Mouse (Mus musculus): ENCODE measurements around the gene Src. TPM values are rescaled to one million over a fixed set of nuclear protein-coding genes. Genes with fewer than 3 reads are reported as not detected.

Src gene
- polyA plus RNA-seq, 1 experiment from 2014 or later = 15.1 TPM

DNA sequence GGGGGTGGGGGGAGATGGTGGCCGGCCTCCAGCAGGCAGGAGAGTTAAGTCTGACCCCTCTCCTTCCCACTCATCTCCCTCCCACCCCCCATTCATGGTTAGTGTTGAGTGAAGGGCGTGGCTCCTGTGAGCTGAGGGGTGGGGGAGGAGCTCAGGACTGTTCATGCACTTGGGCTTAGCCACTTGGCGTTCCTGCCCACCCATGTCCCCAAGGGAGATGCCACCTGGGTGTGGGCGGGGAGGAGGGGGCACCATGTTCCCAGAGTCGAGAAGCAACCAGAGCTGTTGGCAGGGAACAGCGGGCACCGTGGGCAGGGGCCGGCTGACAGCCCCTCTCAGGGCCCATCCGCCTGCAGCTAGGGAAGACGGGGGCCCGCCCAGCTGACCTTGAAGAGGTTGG is 18.3 kb downstream of the Src start:
- Histone ChIP-seq H3K4me2 (ENCODE audit: low read depth) (no peak overlapping the region), H3K4me3 (ENCODE audit: low read depth, low read length) (no peak overlapping the region), H3K4me1 (ENCODE audit: control insufficient read depth, insufficient read depth, low read length) (peaks cover 14% of the 10 kb centered on the region), H3K36me3 (ENCODE audit: control insufficient read depth, insufficient read depth, low read length) (peaks cover 5% of the 10 kb centered on the region), H3K27me3 (ENCODE audit: control insufficient read depth, insufficient read depth, low read length) (no peaks in the 10 kb centered on the region), H3K9ac (ENCODE audit: low read length) (no peak overlapping the region), H3K27ac (ENCODE audit: low read depth, low read length) (no peak overlapping the region), H3K9me3 (ENCODE audit: control insufficient read depth, low read length) (no peaks in the 10 kb centered on the region)
- 88% methylated on average over 11 of the region's 11 CpGs for WGBS
- ATAC-seq (ENCODE audit: insufficient read depth, low FRiP score, low TSS enrichment) (no peak), DNase-seq (ENCODE audit: low spot score) (no peak)

DNA sequence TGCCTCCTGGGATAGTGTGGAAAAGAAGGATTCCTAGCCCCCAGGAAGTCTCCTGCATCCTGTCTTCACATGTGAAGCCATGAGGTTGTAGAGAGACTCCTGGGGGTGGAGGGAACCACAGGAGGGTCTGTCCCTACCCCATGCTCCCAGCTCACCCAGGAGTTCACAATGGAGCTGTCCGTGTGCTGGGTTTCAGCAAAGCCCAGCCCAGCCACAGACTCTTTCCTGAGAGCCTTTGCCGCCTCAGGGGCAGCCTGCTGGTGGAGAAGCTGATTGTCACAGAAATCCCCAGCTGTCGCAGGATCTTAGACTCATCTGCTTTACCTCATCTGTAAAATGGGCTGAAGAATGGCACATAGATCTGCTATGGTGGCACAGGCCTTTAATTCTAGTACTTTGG is 18.9 kb downstream of the Src start:
- no peak for ATAC-seq (ENCODE audit: insufficient read depth, low FRiP score, low TSS enrichment)
- no peak overlapping the region for H3K27ac ChIP-seq (ENCODE audit: low read depth, low read length)

DNA sequence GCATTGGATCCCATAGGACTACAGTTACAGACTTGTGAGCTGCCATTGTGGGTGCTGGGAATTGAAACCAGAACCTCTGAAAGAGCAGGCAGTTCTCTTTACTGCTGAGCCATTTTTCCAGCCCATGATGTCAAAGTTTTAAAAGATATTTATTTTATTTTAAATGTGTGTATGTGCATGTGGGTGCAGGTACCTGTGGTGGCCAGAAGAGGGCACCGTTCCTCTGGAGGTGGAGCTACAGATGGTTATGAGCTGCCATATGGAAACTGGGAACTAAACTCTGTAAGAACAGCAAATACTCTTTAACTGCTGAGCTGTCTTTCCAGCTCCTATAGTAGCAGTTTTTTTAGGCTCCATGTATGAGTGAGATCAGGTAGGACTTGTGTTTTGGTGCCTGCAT is 23.1 kb downstream of the Src start:
- 100% methylated on average over 1 of the region's 1 CpGs for WGBS
- no peaks in the 10 kb centered on the region for H3K9me3 ChIP-seq (ENCODE audit: control insufficient read depth, low read length)
- H3K9ac ChIP-seq (ENCODE audit: low read length) = no peak overlapping the region
- H3K27me3 ChIP-seq (ENCODE audit: control insufficient read depth, insufficient read depth, low read length) = no peaks in the 10 kb centered on the region
- H3K4me1 ChIP-seq (ENCODE audit: control insufficient read depth, insufficient read depth, low read length) = no peaks in the 10 kb centered on the region
- DNase-seq (ENCODE audit: low spot score) (no peak), ATAC-seq (ENCODE audit: insufficient read depth, low FRiP score, low TSS enrichment) (no peak)
- peaks cover 3% of the 10 kb centered on the region for H3K36me3 ChIP-seq (ENCODE audit: control insufficient read depth, insufficient read depth, low read length)
- no peak overlapping the region for H3K4me3 ChIP-seq (ENCODE audit: low read depth, low read length)
- no peak overlapping the region for H3K4me2 ChIP-seq (ENCODE audit: low read depth)
- no peak overlapping the region for H3K27ac ChIP-seq (ENCODE audit: low read depth, low read length)

More for the DNA sequence above, 18.9 kb downstream of the Src start:
- H3K27me3 ChIP-seq (ENCODE audit: control insufficient read depth, insufficient read depth, low read length) = no peaks in the 10 kb centered on the region
- no peak overlapping the region for H3K4me3 ChIP-seq (ENCODE audit: low read depth, low read length)
- no peaks in the 10 kb centered on the region for H3K9me3 ChIP-seq (ENCODE audit: control insufficient read depth, low read length)
- peaks cover 3% of the 10 kb centered on the region for H3K36me3 ChIP-seq (ENCODE audit: control insufficient read depth, insufficient read depth, low read length)
- 92% methylated on average over 3 of the region's 3 CpGs for WGBS
- H3K4me2 ChIP-seq (ENCODE audit: low read depth) = no peak overlapping the region
- peaks cover 8% of the 10 kb centered on the region for H3K4me1 ChIP-seq (ENCODE audit: control insufficient read depth, insufficient read depth, low read length)
- H3K9ac ChIP-seq (ENCODE audit: low read length) = no peak overlapping the region
- no peak for DNase-seq (ENCODE audit: low spot score)

DNA sequence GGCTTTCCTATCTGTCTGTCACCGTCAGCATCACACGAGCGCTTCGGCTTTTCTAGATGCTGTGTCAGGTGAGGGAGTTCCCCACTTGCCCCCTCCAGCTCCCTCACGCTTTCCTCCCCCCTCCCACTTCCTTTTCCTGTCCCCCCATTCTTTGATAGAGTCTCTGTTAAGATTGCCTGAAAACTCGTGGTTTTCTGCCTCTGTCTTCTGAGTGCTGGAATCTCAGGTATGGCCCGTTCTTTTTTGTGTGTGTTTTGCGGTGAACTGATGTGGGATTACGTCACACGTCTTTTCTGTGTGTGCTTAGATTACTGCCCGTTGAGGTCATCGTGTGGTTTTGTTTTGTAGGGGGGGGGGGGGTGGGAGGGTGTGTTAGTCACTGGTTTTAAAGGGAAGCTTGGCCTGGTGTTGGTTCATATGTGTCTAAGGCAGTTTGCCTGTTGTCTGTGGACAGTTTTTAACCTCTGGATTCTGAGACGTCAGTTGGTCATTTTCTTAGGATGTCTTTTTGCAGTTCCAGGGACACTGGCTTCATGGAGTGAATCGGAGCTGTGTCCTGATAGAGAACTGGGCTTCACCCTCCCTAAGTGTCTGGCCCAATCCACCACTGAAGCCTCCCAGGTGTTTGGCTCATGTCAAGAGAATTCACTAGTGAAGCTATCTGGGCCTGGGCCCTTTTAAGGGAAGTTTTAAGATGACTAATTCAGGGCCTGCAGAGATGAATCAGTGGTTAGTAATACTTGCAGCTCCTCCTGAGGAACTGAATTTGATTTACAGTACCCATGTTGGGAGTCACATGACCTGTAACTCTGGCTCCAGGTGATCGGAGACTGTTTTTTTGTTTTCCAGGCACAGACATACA is 29.3 kb downstream of the Src start:
- Histone ChIP-seq H3K4me2 (ENCODE audit: low read depth) (no peak overlapping the region), H3K27me3 (ENCODE audit: control insufficient read depth, insufficient read depth, low read length) (no peaks in the 10 kb centered on the region), H3K9me3 (ENCODE audit: control insufficient read depth, low read length) (no peaks in the 10 kb centered on the region), H3K9ac (ENCODE audit: low read length) (no peak overlapping the region), H3K27ac (ENCODE audit: low read depth, low read length) (no peak overlapping the region), H3K4me3 (ENCODE audit: low read depth, low read length) (no peak overlapping the region), H3K4me1 (ENCODE audit: control insufficient read depth, insufficient read depth, low read length) (no peaks in the 10 kb centered on the region), H3K36me3 (ENCODE audit: control insufficient read depth, insufficient read depth, low read length) (peaks cover 3% of the 10 kb centered on the region)
- DNase-seq (ENCODE audit: low spot score) (no peak), ATAC-seq (ENCODE audit: insufficient read depth, low FRiP score, low TSS enrichment) (no peak)
- WGBS = 90% methylated on average over 15 of the region's 15 CpGs

DNA sequence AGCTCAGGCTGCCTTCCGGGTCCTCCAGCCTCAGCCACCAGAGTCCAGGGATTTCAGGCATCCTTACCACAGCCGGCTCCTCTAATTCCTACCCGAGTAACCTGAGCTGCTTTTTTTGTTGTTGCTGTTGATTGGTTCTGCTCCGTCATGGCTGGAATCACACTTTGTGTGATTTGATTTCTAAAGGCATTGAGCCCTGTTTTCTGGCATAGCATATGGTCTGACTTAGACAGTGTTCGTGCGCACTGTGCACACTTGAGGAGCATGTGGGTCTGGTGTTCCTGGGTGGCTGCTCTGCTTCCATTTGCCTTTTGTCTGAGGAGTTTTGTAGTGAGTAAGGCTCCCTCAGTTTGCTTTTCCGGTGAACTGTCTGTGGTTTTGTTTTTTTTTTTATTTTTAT is 30.1 kb downstream of the Src start:
- Histone ChIP-seq H3K4me3 (ENCODE audit: low read depth, low read length) (no peak overlapping the region), H3K27ac (ENCODE audit: low read depth, low read length) (no peak overlapping the region), H3K27me3 (ENCODE audit: control insufficient read depth, insufficient read depth, low read length) (no peaks in the 10 kb centered on the region), H3K9ac (ENCODE audit: low read length) (no peak overlapping the region), H3K9me3 (ENCODE audit: control insufficient read depth, low read length) (no peaks in the 10 kb centered on the region), H3K36me3 (ENCODE audit: control insufficient read depth, insufficient read depth, low read length) (peaks cover 3% of the 10 kb centered on the region), H3K4me1 (ENCODE audit: control insufficient read depth, insufficient read depth, low read length) (no peaks in the 10 kb centered on the region), H3K4me2 (ENCODE audit: low read depth) (no peak overlapping the region)
- no peak for ATAC-seq (ENCODE audit: insufficient read depth, low FRiP score, low TSS enrichment)
- WGBS = 76% methylated on average over 7 of the region's 7 CpGs
- DNase-seq (ENCODE audit: low spot score) = no peak

DNA sequence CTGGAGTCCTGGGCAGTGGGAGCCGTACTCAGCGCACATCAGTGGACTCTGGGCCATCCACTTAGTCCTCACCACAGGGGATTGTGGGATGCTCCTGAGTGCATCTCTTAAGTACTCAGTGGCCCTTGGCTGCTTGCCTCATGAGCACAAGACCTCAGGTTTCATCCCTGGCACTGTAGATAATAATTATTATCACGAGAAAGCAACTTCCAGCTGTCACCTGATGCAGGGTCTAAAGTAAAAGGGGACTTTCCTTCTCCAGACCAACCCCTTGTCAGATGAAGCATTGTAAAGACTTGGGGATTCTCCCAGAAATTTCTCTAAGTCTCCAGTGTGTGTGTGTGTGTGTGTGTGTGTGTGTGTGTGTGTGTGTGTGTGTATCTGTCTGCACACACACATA is 32.7 kb downstream of the Src start:
- DNase-seq (ENCODE audit: low spot score) = no peak
- H3K9ac ChIP-seq (ENCODE audit: low read length) = no peak overlapping the region
- H3K4me3 ChIP-seq (ENCODE audit: low read depth, low read length) = no peak overlapping the region
- H3K27ac ChIP-seq (ENCODE audit: low read depth, low read length) = no peak overlapping the region
- peaks cover 3% of the 10 kb centered on the region for H3K36me3 ChIP-seq (ENCODE audit: control insufficient read depth, insufficient read depth, low read length)
- H3K27me3 ChIP-seq (ENCODE audit: control insufficient read depth, insufficient read depth, low read length) = no peaks in the 10 kb centered on the region
- H3K4me2 ChIP-seq (ENCODE audit: low read depth) = no peak overlapping the region
- no peaks in the 10 kb centered on the region for H3K4me1 ChIP-seq (ENCODE audit: control insufficient read depth, insufficient read depth, low read length)
- no peaks in the 10 kb centered on the region for H3K9me3 ChIP-seq (ENCODE audit: control insufficient read depth, low read length)
- ATAC-seq (ENCODE audit: insufficient read depth, low FRiP score, low TSS enrichment) = no peak
- WGBS = 95% methylated on average over 3 of the region's 3 CpGs

DNA sequence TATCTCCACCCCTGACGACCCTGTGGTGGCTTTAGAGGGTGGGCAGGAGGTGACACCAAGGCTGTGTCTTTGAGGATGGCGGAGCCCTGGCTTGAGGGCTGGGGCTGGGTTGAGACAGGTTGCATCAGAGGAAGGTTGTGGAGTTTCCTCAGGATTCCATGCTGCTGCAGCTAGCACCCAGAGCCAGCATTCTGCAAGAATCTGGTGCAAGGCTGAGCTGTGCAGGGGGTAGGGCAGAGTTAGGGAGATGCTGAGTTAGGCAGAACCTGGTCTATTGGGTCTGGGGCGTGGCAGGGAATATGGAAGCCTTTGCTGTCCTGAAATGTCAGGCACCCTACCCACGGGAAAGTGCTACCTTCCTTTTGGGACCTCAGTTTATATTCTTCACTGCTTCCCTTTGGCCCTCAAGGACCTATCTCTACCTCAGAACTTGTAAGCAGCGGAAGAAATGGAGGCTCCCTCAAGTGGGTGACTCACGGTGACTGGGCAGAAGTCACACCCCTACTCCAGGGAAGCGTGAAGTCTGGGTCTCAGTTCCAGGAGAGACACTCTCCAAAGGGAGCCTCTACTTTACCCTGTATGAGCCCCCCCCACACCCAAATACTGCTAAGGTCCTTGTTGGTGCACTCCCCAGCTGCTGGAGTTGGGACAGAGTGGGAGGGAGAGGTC is 33.3 kb downstream of the Src start:
- H3K9me3 ChIP-seq (ENCODE audit: control insufficient read depth, low read length) = no peaks in the 10 kb centered on the region
- no peak for ATAC-seq (ENCODE audit: insufficient read depth, low FRiP score, low TSS enrichment)
- no peak overlapping the region for H3K9ac ChIP-seq (ENCODE audit: low read length)
- no peaks in the 10 kb centered on the region for H3K4me1 ChIP-seq (ENCODE audit: control insufficient read depth, insufficient read depth, low read length)
- H3K27me3 ChIP-seq (ENCODE audit: control insufficient read depth, insufficient read depth, low read length) = no peaks in the 10 kb centered on the region
- H3K36me3 ChIP-seq (ENCODE audit: control insufficient read depth, insufficient read depth, low read length) = peaks cover 3% of the 10 kb centered on the region; the same call in 1 of the 2 replicates
- H3K27ac ChIP-seq (ENCODE audit: low read depth, low read length) = no peak overlapping the region
- no peak for DNase-seq (ENCODE audit: low spot score)
- H3K4me2 ChIP-seq (ENCODE audit: low read depth) = no peak overlapping the region
- H3K4me3 ChIP-seq (ENCODE audit: low read depth, low read length) = no peak overlapping the region
- 91% methylated on average over 7 of the region's 7 CpGs for WGBS

DNA sequence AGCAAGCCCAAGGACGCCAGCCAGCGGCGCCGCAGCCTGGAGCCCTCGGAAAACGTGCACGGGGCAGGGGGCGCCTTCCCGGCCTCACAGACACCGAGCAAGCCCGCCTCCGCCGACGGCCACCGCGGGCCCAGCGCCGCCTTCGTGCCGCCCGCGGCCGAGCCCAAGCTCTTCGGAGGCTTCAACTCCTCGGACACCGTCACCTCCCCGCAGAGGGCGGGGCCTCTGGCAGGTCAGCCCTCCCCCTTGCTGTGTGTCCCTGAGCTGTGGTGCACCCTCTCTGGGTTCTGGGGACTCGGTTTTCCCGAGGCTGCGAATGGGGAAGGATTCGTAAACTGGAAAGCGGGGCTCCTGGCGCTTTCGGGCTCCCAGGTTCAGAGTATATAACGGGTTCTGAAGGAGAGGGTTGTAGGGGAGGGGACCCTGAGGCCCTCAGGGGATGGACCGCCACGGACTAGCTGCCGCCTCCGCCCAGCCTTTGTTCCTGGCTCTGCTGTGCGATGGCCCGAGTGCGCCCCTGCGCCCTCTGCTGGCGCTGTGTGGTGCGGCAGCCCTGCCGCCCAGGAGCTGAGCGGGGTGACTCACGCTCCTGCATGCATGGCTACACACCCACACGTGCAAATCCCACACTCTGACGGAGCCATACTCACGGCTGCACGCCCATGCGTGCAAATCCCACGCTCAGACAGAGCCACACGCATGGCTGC is 39.0 kb downstream of the Src start:
- Histone ChIP-seq H3K27ac (ENCODE audit: low read depth, low read length) (peak overlapping the region; percentile 83), H3K36me3 (ENCODE audit: control insufficient read depth, insufficient read depth, low read length) (peaks cover 3% of the 10 kb centered on the region; the same call in 1 of the 2 replicates), H3K9me3 (ENCODE audit: control insufficient read depth, low read length) (no peaks in the 10 kb centered on the region), H3K4me3 (ENCODE audit: low read depth, low read length) (peak overlapping the region; percentile 31), H3K4me1 (ENCODE audit: control insufficient read depth, insufficient read depth, low read length) (peaks cover 27% of the 10 kb centered on the region), H3K27me3 (ENCODE audit: control insufficient read depth, insufficient read depth, low read length) (no peaks in the 10 kb centered on the region), H3K9ac (ENCODE audit: low read length) (peak overlapping the region; percentile 80), H3K4me2 (ENCODE audit: low read depth) (peak overlapping the region; percentile 58)
- peak; percentile 84 for ATAC-seq (ENCODE audit: insufficient read depth, low FRiP score, low TSS enrichment)
- DNase-seq (ENCODE audit: low spot score) = peak; percentile 96
- 1% methylated on average over 56 of the region's 56 CpGs for WGBS

Measured in neural tube, embryonic 11.5 days (tissue).